Mouse (Mus musculus) embryonic stem cell, embryonic (primary cell): Measurements from ENCODE around the gene Ccl2.

Experiments used
- CTCF ChIA-PET, 4 experiments: fragments of 300-600 bp in 2 of 4; fragments of 350-600 bp in 2 of 4; sonication (Branson Sonifier 250); formaldehyde crosslinking; loops; one replicate each; lab custom pipeline; 2022; ENCODE audit warnings: inconsistent platforms in 2 of 4; lab: Charles Lee
- POLR2A ChIA-PET, 4 experiments: fragments of 300-600 bp in 2 of 4; fragments of 350-600 bp in 2 of 4; sonication (Branson Sonifier 250); formaldehyde crosslinking; loops; one replicate each; lab custom pipeline; 2022; ENCODE audit warnings: antibody characterized with exemption in 4 of 4, inconsistent platforms in 1 of 4; lab: Charles Lee

Gene Ccl2

DNA sequence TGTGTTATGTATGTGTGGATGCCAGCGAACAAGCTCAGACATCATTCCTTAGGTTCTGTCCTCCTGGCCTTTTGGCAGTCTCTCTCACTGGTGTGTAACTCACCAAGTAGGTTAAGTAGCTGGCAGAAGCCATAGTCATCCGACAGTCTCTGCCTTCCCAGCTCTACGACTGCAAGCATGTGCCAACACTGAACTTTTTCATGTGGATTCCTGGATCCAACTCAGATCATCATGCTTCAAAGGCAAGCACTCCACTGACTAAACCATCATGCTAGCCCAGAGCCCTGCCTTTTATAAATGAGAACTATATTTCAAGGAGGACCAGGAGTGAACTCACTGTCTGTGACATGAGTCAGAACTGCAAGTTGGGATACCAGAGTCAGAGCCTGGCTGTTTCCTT, 38.3 kb downstream of the Ccl2 start:
- ChIA-PET POLR2A (interaction anchor here in 1 of 4 experiments (0.8 kb wide), 1 partner anchor 1116 kb away, joined by 3 read pairs; no protein-coding TSS in a partner anchor), CTCF (no interaction called here)

GRCm38 (mm10) chr11:82077031-82077430, 41.7 kb downstream of the Ccl2 start:
- ChIA-PET POLR2A (no interaction called here), CTCF (no interaction called here)

GRCm38 (mm10) chr11:82078136-82078730, 42.9 kb downstream of the Ccl2 start:
- CTCF ChIA-PET: no interaction called here
- POLR2A ChIA-PET: interaction anchor here in 1 of 4 experiments (0.6 kb wide), 1 partner anchor 1664 kb away, joined by 3 read pairs; no protein-coding TSS in a partner anchor

DNA sequence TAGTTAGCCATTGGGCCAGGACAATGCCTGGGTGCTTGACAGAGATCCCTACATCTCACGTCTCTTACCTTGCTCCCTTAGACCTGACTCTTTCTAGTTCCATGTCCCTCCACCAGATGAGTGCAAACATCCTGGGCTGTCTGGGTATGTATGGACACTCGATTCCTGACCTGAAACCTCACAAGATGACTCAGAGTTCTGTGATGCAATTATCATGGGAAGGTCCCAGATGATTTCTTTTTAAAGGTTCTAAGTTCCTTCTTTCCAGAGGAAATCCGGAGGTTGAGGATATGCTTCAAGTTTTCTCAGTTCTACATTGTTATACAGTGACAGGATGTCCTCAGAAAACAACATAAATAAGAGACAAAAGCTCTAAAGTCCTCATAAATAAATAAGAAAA, 45.5 kb downstream of the Ccl2 start:
- CTCF ChIA-PET: no interaction called here

DNA sequence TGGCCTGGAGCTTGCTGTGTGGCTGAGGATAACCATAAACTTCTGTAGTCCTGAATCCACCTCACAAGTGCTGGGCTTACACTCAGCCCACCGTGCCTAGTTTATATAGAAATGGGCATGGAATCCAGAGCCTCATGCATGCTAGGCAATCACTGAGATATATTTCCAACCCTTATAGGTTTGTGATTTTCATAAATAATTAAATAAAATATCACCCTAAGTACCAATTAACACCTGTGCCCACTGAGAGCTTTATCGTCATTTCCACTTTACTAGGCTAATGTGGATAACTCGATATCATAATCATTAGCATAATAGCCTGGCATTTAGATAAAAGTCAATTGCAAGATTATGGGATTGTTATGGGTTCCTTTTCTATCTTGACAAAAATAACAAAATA, 49.0 kb downstream of the Ccl2 start:
- CTCF ChIA-PET: interaction anchor here in 1 of 4 experiments (0.5 to 0.7 kb wide), 2 partner anchors 94 to 303 kb away, joined by 4 to 7 read pairs; no protein-coding TSS in a partner anchor
- POLR2A ChIA-PET: no interaction called here

More for the DNA sequence above, 45.5 kb downstream of the Ccl2 start:
- POLR2A ChIA-PET: no interaction called here
